Mouse (Mus musculus): ENCODE data around the gene Ebf1.

DNA sequence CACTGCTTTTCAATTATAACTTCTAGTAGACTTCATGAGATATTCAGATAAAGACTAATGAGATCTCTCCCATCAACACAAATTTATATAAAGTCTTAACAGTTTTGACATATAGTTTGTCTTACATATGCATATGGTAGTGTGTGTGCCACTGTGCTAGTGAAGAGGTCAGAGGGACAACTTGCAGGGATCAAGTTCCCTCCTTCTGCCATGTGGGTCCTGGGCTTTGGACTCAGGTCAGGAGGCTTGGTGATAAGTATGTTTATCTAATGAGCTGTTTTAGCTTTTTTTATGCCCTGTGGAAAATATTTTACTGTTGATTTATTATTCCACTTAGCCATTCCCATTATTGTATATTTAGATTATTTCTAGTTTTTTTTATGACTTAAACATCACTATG, 93.7 kb downstream of the Ebf1 start:
- TF ChIP-seq CTCF (IDR thresholded peaks at IDR 0.05; ENCODE audit: low read depth) = no peak
- no peak for TF ChIP-seq EP300 (IDR thresholded peaks at IDR 0.05; ENCODE audit: low read depth)
